Mouse (Mus musculus) C2C12 (cell line): ENCODE results near the gene Ndufb4. TPM values are rescaled to one million over a fixed set of nuclear protein-coding genes. Genes with fewer than 3 reads are reported as not detected.

Experiments
- H3K27me3 ChIP-seq: one replicate; pipeline ENCODE4 v1.6.1; 2011; ENCODE audit not compliant: control insufficient read depth, insufficient read depth, insufficient read length
- H3K36me3 ChIP-seq: one replicate; pipeline ENCODE4 v1.6.1; 2011; ENCODE audit not compliant: control insufficient read depth, insufficient read depth
- H3K4me3 ChIP-seq: one replicate; pipeline ENCODE4 v1.5.1; 2011; ENCODE audit warnings: mild to moderate bottlenecking, control low read depth; ENCODE audit not compliant: poor library complexity, insufficient read depth, severe bottlenecking
- H3K79me2 ChIP-seq: one replicate; pipeline ENCODE4 v1.6.1; 2011; ENCODE audit not compliant: control insufficient read depth, insufficient read depth
- H3K79me3 ChIP-seq: one replicate; pipeline ENCODE4 v1.6.1; 2011; ENCODE audit warnings: low read depth, control low read depth
- H3ac ChIP-seq: one replicate; pipeline ENCODE3; 2011; ENCODE audit warnings: low read depth; ENCODE audit not compliant: control insufficient read depth, insufficient read length
- CEBPB ChIP-seq: IDR thresholded peaks from one replicate; pipeline ENCODE4 v1.6.1; 2011; ENCODE audit warnings: low read depth, mild to moderate bottlenecking, control low read depth, moderate library complexity
- CTCF ChIP-seq: IDR thresholded peaks from one replicate; pipeline ENCODE4 v1.5.1; 2011; ENCODE audit not compliant: control insufficient read depth, insufficient read depth, insufficient read length
- FOSL1 ChIP-seq: IDR thresholded peaks from one replicate; pipeline ENCODE4 v1.8.0; 2011; ENCODE audit warnings: mild to moderate bottlenecking, low read length; ENCODE audit not compliant: poor library complexity, insufficient read depth, severe bottlenecking
- MAX ChIP-seq: IDR thresholded peaks from one replicate; pipeline ENCODE4 v1.6.1; 2011; ENCODE audit warnings: mild to moderate bottlenecking, control low read depth
- MYOD1 ChIP-seq: IDR thresholded peaks from one replicate; pipeline ENCODE4 v1.6.1; 2011; ENCODE audit warnings: low read depth; ENCODE audit not compliant: control insufficient read depth, insufficient read length
- MYOG ChIP-seq: IDR thresholded peaks from one replicate; pipeline ENCODE4 v1.6.1; 2011; ENCODE audit not compliant: control insufficient read depth, insufficient read length; ENCODE audit errors: extremely low read depth
- USF1 ChIP-seq: IDR thresholded peaks from one replicate; pipeline ENCODE4 v1.6.1; 2011; ENCODE audit warnings: low read depth, mild to moderate bottlenecking, control low read depth, moderate library complexity
- polyA plus RNA-seq: library from polyadenylated mRNA; unstranded; fragments of >200 nt; fragmentation: generic; extraction: Trizol; gene quantifications from one replicate; pipeline ENCODE4 v1.2.1, GENCODE M21; 2012; ENCODE audit warnings: missing spikeins

Ndufb4 gene
- polyA plus RNA-seq, 1 experiment: 68.5 TPM

- no peaks in the 10 kb centered on the region for H3K27me3 ChIP-seq
- no peak overlapping the region for H3ac ChIP-seq
- H3K79me2 ChIP-seq: no peaks in the 10 kb centered on the region
- TF ChIP-seq MYOG (no peak), MYOD1 (no peak), FOSL1 (no peak), CTCF (no peak), USF1 (no peak), CEBPB (no peak), MAX (no peak)
- H3K79me3 ChIP-seq: no peaks in the 10 kb centered on the region
- H3K36me3 ChIP-seq: no peaks in the 10 kb centered on the region
- no peak overlapping the region for H3K4me3 ChIP-seq
Observed at GRCm38 (mm10) chr16:37690932-37691730, 36.9 kb upstream of the Ndufb4 start.

GRCm38 (mm10) chr16:37690465-37690864 is 36.2 kb upstream of the Ndufb4 start:
- Histone ChIP-seq H3K79me3 (no peaks in the 10 kb centered on the region), H3K27me3 (no peaks in the 10 kb centered on the region), H3K4me3 (no peak overlapping the region), H3K36me3 (no peaks in the 10 kb centered on the region), H3ac (no peak overlapping the region), H3K79me2 (no peaks in the 10 kb centered on the region)
- TF ChIP-seq CTCF (no peak), CEBPB (no peak), USF1 (no peak), FOSL1 (no peak), MYOG (no peak), MYOD1 (no peak), MAX (no peak)

- TF ChIP-seq CEBPB (no peak), FOSL1 (no peak), USF1 (no peak), CTCF (no peak), MYOG (no peak)
- H3K79me2 ChIP-seq: no peaks in the 10 kb centered on the region
- no peaks in the 10 kb centered on the region for H3K36me3 ChIP-seq
- no peak overlapping the region for H3ac ChIP-seq
- no peak overlapping the region for H3K4me3 ChIP-seq
- no peaks in the 10 kb centered on the region for H3K27me3 ChIP-seq
- no peaks in the 10 kb centered on the region for H3K79me3 ChIP-seq
Observed at GRCm38 (mm10) chr16:37689934-37690333, 35.7 kb upstream of the Ndufb4 start.

GRCm38 (mm10) chr16:37689251-37689926 is 35.1 kb upstream of the Ndufb4 start:
- no peak overlapping the region for H3K4me3 ChIP-seq
- no peaks in the 10 kb centered on the region for H3K79me3 ChIP-seq
- no peak for TF ChIP-seq MAX
- TF ChIP-seq MYOD1: no peak
- H3ac ChIP-seq: no peak overlapping the region
- H3K36me3 ChIP-seq: no peaks in the 10 kb centered on the region
- H3K79me2 ChIP-seq: no peaks in the 10 kb centered on the region
- H3K27me3 ChIP-seq: no peaks in the 10 kb centered on the region

GRCm38 (mm10) chr16:37688181-37688580 is 33.9 kb upstream of the Ndufb4 start:
- TF ChIP-seq FOSL1 (no peak), MAX (no peak), USF1 (no peak), CTCF (no peak), CEBPB (no peak), MYOD1 (no peak)
- no peaks in the 10 kb centered on the region for H3K27me3 ChIP-seq
- no peak overlapping the region for H3ac ChIP-seq
- H3K79me2 ChIP-seq: no peaks in the 10 kb centered on the region
- H3K79me3 ChIP-seq: no peaks in the 10 kb centered on the region
- no peaks in the 10 kb centered on the region for H3K36me3 ChIP-seq
- no peak overlapping the region for H3K4me3 ChIP-seq
